Mouse (Mus musculus) limb, embryonic 14.5 days (tissue): ENCODE measurements around the gene Nudt19. TPM values are rescaled to one million over a fixed set of nuclear protein-coding genes. Genes with fewer than 3 reads are reported as not detected.

Experiments
- ATAC-seq: fragments of 200-750 bp; cut with Nextera tagmentation; 2 replicates; pipeline ENCODE4 v1.8.0; 2017; ENCODE audit warnings: low read depth, moderate number of reproducible peaks, moderate TSS enrichment; ENCODE audit not compliant: low FRiP score
- DNase-seq: peaks from one replicate; pipeline ENCODE4 v3.0.0-alpha.2; 2015; ENCODE audit warnings: low spot score
- H3K27ac ChIP-seq: fragments of 300-500 bp; sonication (generic); replicated peaks from 2 replicates; pipeline ENCODE4 v1.5.1; 2014; ENCODE audit warnings: low read depth, mild to moderate bottlenecking, low read length, moderate library complexity, mixed read lengths
- H3K27me3 ChIP-seq: fragments of 300-500 bp; sonication (generic); 2 replicates; pipeline ENCODE4 v1.6.1; 2014; ENCODE audit warnings: low read length, mixed read lengths; ENCODE audit not compliant: control insufficient read depth, insufficient read depth
- H3K36me3 ChIP-seq: fragments of 300-500 bp; sonication (generic); 2 replicates; pipeline ENCODE4 v1.6.1; 2014; ENCODE audit warnings: mild to moderate bottlenecking, low read length, moderate library complexity, mixed read lengths; ENCODE audit not compliant: control insufficient read depth, insufficient read depth
- H3K4me1 ChIP-seq: fragments of 300-500 bp; sonication (generic); 2 replicates; pipeline ENCODE4 v1.6.1; 2014; ENCODE audit warnings: antibody characterized with exemption, low read length, mixed read lengths; ENCODE audit not compliant: control insufficient read depth, insufficient read depth
- H3K4me2 ChIP-seq: fragments of 300-500 bp; sonication (generic); replicated peaks from 2 replicates; pipeline ENCODE4 v1.6.1; 2014; ENCODE audit warnings: low read depth, mild to moderate bottlenecking, low read length, moderate library complexity; ENCODE audit not compliant: severe bottlenecking
- H3K4me3 ChIP-seq: fragments of 300-500 bp; sonication (generic); replicated peaks from 2 replicates; pipeline ENCODE4 v1.5.1; 2014; ENCODE audit warnings: low read length
- H3K9ac ChIP-seq: fragments of 300-500 bp; sonication (generic); 2 replicates; pipeline ENCODE4 v1.6.1; 2014; ENCODE audit warnings: mild to moderate bottlenecking, low read depth, low read length, moderate library complexity; ENCODE audit not compliant: severe bottlenecking
- H3K9me3 ChIP-seq: fragments of 300-500 bp; sonication (generic); 2 replicates; pipeline ENCODE4 v1.6.1; 2016; ENCODE audit warnings: low read length; ENCODE audit not compliant: control insufficient read depth
- POLR2A ChIP-seq: fragments of 200-500 bp; IDR thresholded peaks from 2 replicates; pipeline ENCODE4 v1.8.0; 2012; ENCODE audit warnings: inconsistent platforms, mild to moderate bottlenecking, moderate library complexity, borderline replicate concordance; ENCODE audit not compliant: insufficient read depth, insufficient read length; ENCODE audit errors: extremely low read depth
- WGBS: fragments of 180-500 bp; shearing (Covaris S2); extraction: QIAGEN DNeasy Blood & Tissue Kit; methylation state at CpG from one replicate; pipeline ENCODE4 v1.1.7; 2014; 5-methylcytosine and 5-hydroxymethylcytosine counted together
- polyA plus RNA-seq, 2 experiments: library from polyadenylated mRNA; depleted of rRNA in 1 of 2; stranded (reverse) in 1 of 2; unstranded in 1 of 2; fragments of >200 nt; fragmentation: Nextera tagmentation in 1 of 2; extraction: Ambion mirVana in 1 of 2; gene quantifications; 2 replicates each; pipeline versions ENCODE4 v1.2.1 to v1.2.3; 2012 to 2014

Nudt19 gene
- 19.8 and 25.8 TPM in 2 replicates for polyA plus RNA-seq (2012; rRNA removed)
- 48.5 and 49.0 TPM in 2 replicates for polyA plus RNA-seq (2014; fragmentation: Nextera tagmentation; extraction: Ambion mirVana)

- ATAC-seq, result no peak
- TF ChIP-seq POLR2A, result no peak
- peak within 1 kb of the TSS; percentile 97 for H3K4me2 ChIP-seq
- peak within 1 kb of the TSS; percentile 80 for H3K4me3 ChIP-seq
- WGBS, result 66% methylated on average over 4 of the region's 4 CpGs
- H3K27me3 ChIP-seq, result no peaks in the 10 kb centered on the region
- H3K9me3 ChIP-seq, result no peaks in the 10 kb centered on the region
- peaks cover 7% of the 10 kb centered on the region; the same call in 1 of the 2 replicates for H3K4me1 ChIP-seq
- H3K27ac ChIP-seq, result peak within 1 kb of the TSS; percentile 96
- no peak for DNase-seq
- peaks cover 3% of the 10 kb centered on the region; the same call in 1 of the 2 replicates for H3K36me3 ChIP-seq
- H3K9ac ChIP-seq, result peak within 1 kb of the TSS; percentile 95
Observed at GRCm38 (mm10) chr7:35556205-35556603, at the start of gene Nudt19. Gene Nudt19, minus strand, starts transcription at chr7:35556304.

- no peak for TF ChIP-seq POLR2A
- no peak overlapping the region for H3K9ac ChIP-seq
- H3K27me3 ChIP-seq, result no peaks in the 10 kb centered on the region
- H3K27ac ChIP-seq, result no peak overlapping the region
- WGBS, result 91% methylated on average over 5 of the region's 5 CpGs
- no peaks in the 10 kb centered on the region for H3K9me3 ChIP-seq
- H3K4me1 ChIP-seq, result no peaks in the 10 kb centered on the region
- DNase-seq, result no peak
- ATAC-seq, result no peak
- H3K4me3 ChIP-seq, result no peak overlapping the region
- peaks cover 62% of the 10 kb centered on the region for H3K36me3 ChIP-seq
- H3K4me2 ChIP-seq, result no peak overlapping the region
Observed at GRCm38 (mm10) chr7:35602766-35603165, 46.7 kb upstream of the Nudt19 start.

- Histone ChIP-seq H3K4me3 (no peak overlapping the region), H3K27ac (no peak overlapping the region), H3K9ac (no peak overlapping the region), H3K4me1 (no peaks in the 10 kb centered on the region), H3K36me3 (peaks cover 55% of the 10 kb centered on the region), H3K27me3 (no peaks in the 10 kb centered on the region), H3K9me3 (no peaks in the 10 kb centered on the region), H3K4me2 (no peak overlapping the region)
- no peak for ATAC-seq
- DNase-seq, result no peak
- no peak for TF ChIP-seq POLR2A
- WGBS, result 91% methylated on average over 6 of the region's 6 CpGs
Observed at GRCm38 (mm10) chr7:35601106-35601505, 45.0 kb upstream of the Nudt19 start.

GRCm38 (mm10) chr7:35600031-35600430, 43.9 kb upstream of the Nudt19 start:
- Histone ChIP-seq H3K36me3 (peaks cover 56% of the 10 kb centered on the region), H3K4me1 (no peaks in the 10 kb centered on the region), H3K4me3 (no peak overlapping the region), H3K9ac (no peak overlapping the region), H3K9me3 (no peaks in the 10 kb centered on the region), H3K27ac (no peak overlapping the region), H3K27me3 (no peaks in the 10 kb centered on the region), H3K4me2 (no peak overlapping the region)
- no peak for TF ChIP-seq POLR2A
- WGBS, result 89% methylated on average over 10 of the region's 10 CpGs
- no peak for DNase-seq
- ATAC-seq, result no peak

- Histone ChIP-seq H3K4me1 (no peaks in the 10 kb centered on the region), H3K9me3 (no peaks in the 10 kb centered on the region), H3K36me3 (peaks cover 53% of the 10 kb centered on the region), H3K27ac (no peak overlapping the region), H3K27me3 (no peaks in the 10 kb centered on the region), H3K4me3 (no peak overlapping the region), H3K9ac (no peak overlapping the region), H3K4me2 (no peak overlapping the region)
- 90% methylated on average over 9 of the region's 9 CpGs for WGBS
- ATAC-seq (no peak), DNase-seq (no peak)
- no peak for TF ChIP-seq POLR2A
Observed at GRCm38 (mm10) chr7:35599492-35599891, 43.4 kb upstream of the Nudt19 start.

- no peak overlapping the region for H3K27ac ChIP-seq
- DNase-seq (no peak), ATAC-seq (no peak)
- no peaks in the 10 kb centered on the region for H3K27me3 ChIP-seq
- H3K36me3 ChIP-seq, result peaks cover 37% of the 10 kb centered on the region
- H3K9ac ChIP-seq, result no peak overlapping the region
- H3K9me3 ChIP-seq, result no peaks in the 10 kb centered on the region
- TF ChIP-seq POLR2A, result no peak
- H3K4me3 ChIP-seq, result no peak overlapping the region
- peaks cover 21% of the 10 kb centered on the region for H3K4me1 ChIP-seq
- H3K4me2 ChIP-seq, result no peak overlapping the region
- WGBS, result 89% methylated on average over 5 of the region's 5 CpGs
Observed at GRCm38 (mm10) chr7:35594311-35594710, 38.2 kb upstream of the Nudt19 start.
